Mouse (Mus musculus): Measurements from ENCODE around the gene Jun. TPM values are rescaled to one million over a fixed set of nuclear protein-coding genes. Genes with fewer than 3 reads are reported as not detected.
A peak's percentile ranks its signal among the peaks of the same experiment; 100 is the strongest.

Gene Jun
- 47.1 and 53.6 TPM in 2 replicates for polyA plus RNA-seq (2014; fragmentation: Nextera tagmentation; extraction: Ambion mirVana)

DNA sequence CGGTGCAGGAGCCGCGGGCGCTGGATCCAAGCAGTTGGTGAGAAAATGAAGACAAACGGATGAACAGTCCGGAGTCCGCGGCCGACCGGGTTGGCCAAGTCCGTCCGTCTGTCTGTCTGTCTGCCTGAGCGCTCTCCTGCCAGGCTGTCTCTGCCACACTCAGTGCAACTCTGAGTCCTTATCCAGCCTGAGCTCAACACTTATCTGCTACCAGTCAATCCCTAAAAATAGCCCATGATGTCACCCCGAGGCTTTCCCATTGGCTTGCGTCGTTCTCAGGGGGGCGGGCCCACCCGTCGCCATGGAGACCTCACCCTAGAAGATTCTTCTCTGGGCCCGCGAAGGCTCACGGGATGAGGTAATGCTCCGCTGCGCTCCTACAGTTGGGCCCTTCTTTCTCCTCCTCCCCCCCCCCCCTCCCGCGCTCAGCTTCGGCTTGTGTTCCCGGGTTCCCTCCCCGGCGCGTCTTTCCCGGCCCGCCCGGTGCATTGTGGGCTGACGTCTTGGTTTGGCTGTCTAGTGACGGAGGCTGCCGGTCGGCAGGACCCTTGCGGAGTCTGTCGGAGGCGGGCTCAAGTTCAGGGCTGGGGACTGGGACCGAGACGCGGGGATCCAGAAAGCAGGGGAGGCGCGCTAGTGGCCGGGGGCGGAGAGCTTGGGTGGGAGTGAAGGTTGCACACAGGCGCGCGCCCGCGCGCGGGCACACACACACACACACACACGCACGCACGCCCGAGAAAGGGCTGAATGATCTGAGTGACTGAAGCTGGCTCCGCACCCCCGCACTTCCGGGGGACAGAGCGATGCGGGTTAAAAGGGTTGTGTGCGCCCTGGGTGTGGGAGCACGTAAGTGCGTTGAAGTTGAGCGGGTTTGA, at the start of gene Jun:
TSS of gene Jun (minus strand) at position 198 of the 875 bp plus-strand sequence.
- peak; percentile 91 for ATAC-seq (ENCODE audit: low read depth)
- Histone ChIP-seq H3K36me3 (ENCODE audit: control insufficient read depth, insufficient read depth, low read length) (no peaks in the 10 kb centered on the region), H3K4me3 (ENCODE audit: low read depth, low read length) (peak within 1 kb of the TSS; percentile 80), H3K4me2 (ENCODE audit: low read depth, low read length) (peak within 1 kb of the TSS; percentile 90), H3K9me3 (ENCODE audit: control insufficient read depth, low read length) (no peaks in the 10 kb centered on the region), H3K27me3 (replicated peaks; ENCODE audit: control insufficient read depth, insufficient read depth, low read length) (no peaks in the 10 kb centered on the region), H3K4me1 (ENCODE audit: control insufficient read depth, insufficient read depth, low read length) (peaks cover 11% of the 10 kb centered on the region), H3K9ac (ENCODE audit: low read depth, low read length) (peak within 1 kb of the TSS; percentile 94), H3K27ac (replicated peaks; ENCODE audit: low read depth, low read length) (peak within 1 kb of the TSS; percentile 99)
- under 1% methylated on average over 55 of the region's 68 CpGs for WGBS
- DNase-seq (ENCODE audit: low spot score), result peak; percentile 100

DNA sequence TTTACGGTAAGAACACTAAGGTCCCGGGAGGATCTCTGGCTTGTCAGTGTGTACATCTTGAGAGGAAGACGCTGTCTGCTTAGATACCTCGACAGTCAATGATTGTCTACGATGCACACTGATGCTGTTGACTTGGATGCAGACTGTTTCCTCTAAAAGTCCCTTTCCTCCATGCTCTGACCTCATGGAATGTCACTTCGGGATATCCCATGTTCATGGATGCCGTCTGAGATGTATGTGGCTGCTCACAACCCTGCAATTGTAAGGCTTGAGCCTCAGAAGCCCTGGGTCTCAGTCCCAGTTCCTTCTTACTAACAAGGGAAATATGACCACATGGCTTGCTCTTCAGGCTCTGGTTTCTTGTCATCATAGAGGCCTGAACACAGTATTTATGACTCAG, 49.7 kb upstream of the Jun start:
- Histone ChIP-seq H3K9ac (ENCODE audit: low read depth, low read length) (no peak overlapping the region), H3K27me3 (replicated peaks; ENCODE audit: control insufficient read depth, insufficient read depth, low read length) (no peaks in the 10 kb centered on the region), H3K9me3 (ENCODE audit: control insufficient read depth, low read length) (peaks cover 8% of the 10 kb centered on the region; the same call in 1 of the 2 replicates), H3K36me3 (ENCODE audit: control insufficient read depth, insufficient read depth, low read length) (no peaks in the 10 kb centered on the region), H3K4me1 (ENCODE audit: control insufficient read depth, insufficient read depth, low read length) (peaks cover 23% of the 10 kb centered on the region; the same call in 1 of the 2 replicates), H3K27ac (replicated peaks; ENCODE audit: low read depth, low read length) (no peak overlapping the region), H3K4me2 (ENCODE audit: low read depth, low read length) (no peak overlapping the region), H3K4me3 (ENCODE audit: low read depth, low read length) (no peak overlapping the region)
- ATAC-seq (ENCODE audit: low read depth), result no peak
- WGBS, result 93% methylated on average over 7 of the region's 7 CpGs
- no peak for DNase-seq (ENCODE audit: low spot score)

DNA sequence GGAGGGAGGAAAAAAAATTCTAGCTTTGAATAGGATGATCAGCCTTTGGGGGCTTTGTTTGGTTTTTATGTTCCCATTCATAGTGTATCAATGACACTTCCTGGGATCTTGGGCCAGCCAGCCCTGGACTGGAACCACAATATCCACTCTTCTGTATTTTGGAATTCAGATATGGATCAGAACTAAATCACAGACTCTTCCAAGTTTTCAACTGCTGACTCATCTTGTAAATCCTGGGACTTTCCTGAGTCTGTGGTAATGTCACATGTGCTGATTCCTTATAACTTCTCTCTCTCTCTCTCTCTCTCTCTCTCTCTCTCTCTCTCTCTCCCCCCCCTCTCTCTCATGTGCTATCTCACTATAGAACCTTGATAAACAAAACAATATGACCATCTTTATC, 48.7 kb upstream of the Jun start:
- DNase-seq (ENCODE audit: low spot score) (no peak), ATAC-seq (ENCODE audit: low read depth) (no peak)
- H3K9ac ChIP-seq (ENCODE audit: low read depth, low read length), result no peak overlapping the region
- no peak overlapping the region for H3K4me2 ChIP-seq (ENCODE audit: low read depth, low read length)
- no peak overlapping the region for H3K27ac ChIP-seq (replicated peaks; ENCODE audit: low read depth, low read length)
- H3K36me3 ChIP-seq (ENCODE audit: control insufficient read depth, insufficient read depth, low read length), result no peaks in the 10 kb centered on the region
- no peak overlapping the region for H3K4me3 ChIP-seq (ENCODE audit: low read depth, low read length)
- peaks cover 17% of the 10 kb centered on the region; the same call in 1 of the 2 replicates for H3K4me1 ChIP-seq (ENCODE audit: control insufficient read depth, insufficient read depth, low read length)
- peaks cover 8% of the 10 kb centered on the region; the same call in 1 of the 2 replicates for H3K9me3 ChIP-seq (ENCODE audit: control insufficient read depth, low read length)
- H3K27me3 ChIP-seq (replicated peaks; ENCODE audit: control insufficient read depth, insufficient read depth, low read length), result no peaks in the 10 kb centered on the region

GRCm38 (mm10) chr4:95099373-95099772, 47.4 kb upstream of the Jun start:
- Histone ChIP-seq H3K4me1 (ENCODE audit: control insufficient read depth, insufficient read depth, low read length) (peaks cover 12% of the 10 kb centered on the region; the same call in 1 of the 2 replicates), H3K27me3 (replicated peaks; ENCODE audit: control insufficient read depth, insufficient read depth, low read length) (no peaks in the 10 kb centered on the region), H3K4me2 (ENCODE audit: low read depth, low read length) (no peak overlapping the region), H3K4me3 (ENCODE audit: low read depth, low read length) (no peak overlapping the region), H3K9ac (ENCODE audit: low read depth, low read length) (no peak overlapping the region), H3K9me3 (ENCODE audit: control insufficient read depth, low read length) (peaks cover 8% of the 10 kb centered on the region; the same call in 1 of the 2 replicates), H3K36me3 (ENCODE audit: control insufficient read depth, insufficient read depth, low read length) (no peaks in the 10 kb centered on the region), H3K27ac (replicated peaks; ENCODE audit: low read depth, low read length) (no peak overlapping the region)
- 63% methylated on average over 7 of the region's 7 CpGs for WGBS
- DNase-seq (ENCODE audit: low spot score) (no peak), ATAC-seq (ENCODE audit: low read depth) (no peak)

DNA sequence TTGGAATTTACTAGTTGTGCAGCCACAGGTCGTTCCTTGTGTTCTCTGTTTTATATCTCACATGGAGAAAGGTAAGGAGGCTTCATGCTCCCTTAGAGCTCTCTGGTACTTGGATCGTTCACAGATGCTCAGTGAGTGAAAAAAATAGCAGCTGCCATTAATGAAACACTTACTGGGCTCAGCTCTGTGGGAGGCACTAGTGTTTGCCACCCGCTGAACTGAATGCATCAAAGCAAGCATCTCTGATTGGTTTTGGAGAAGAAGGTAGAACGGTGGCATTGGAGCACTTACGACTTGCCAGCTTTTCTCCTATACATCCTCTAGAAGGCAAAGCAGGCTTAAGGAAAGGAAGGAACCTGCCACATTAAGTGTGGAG, 46.7 kb upstream of the Jun start:
- DNase-seq (ENCODE audit: low spot score) (no peak), ATAC-seq (ENCODE audit: low read depth) (no peak)
- no peaks in the 10 kb centered on the region for H3K36me3 ChIP-seq (ENCODE audit: control insufficient read depth, insufficient read depth, low read length)
- H3K9me3 ChIP-seq (ENCODE audit: control insufficient read depth, low read length), result peaks cover 8% of the 10 kb centered on the region; the same call in 1 of the 2 replicates
- 43% methylated on average over 5 of the region's 5 CpGs for WGBS
- peaks cover 14% of the 10 kb centered on the region; the same call in 1 of the 2 replicates for H3K4me1 ChIP-seq (ENCODE audit: control insufficient read depth, insufficient read depth, low read length)
- H3K9ac ChIP-seq (ENCODE audit: low read depth, low read length), result no peak overlapping the region
- H3K4me2 ChIP-seq (ENCODE audit: low read depth, low read length), result no peak overlapping the region
- no peak overlapping the region; the same call in 1 of the 2 replicates for H3K27ac ChIP-seq (replicated peaks; ENCODE audit: low read depth, low read length)
- no peaks in the 10 kb centered on the region for H3K27me3 ChIP-seq (replicated peaks; ENCODE audit: control insufficient read depth, insufficient read depth, low read length)
- no peak overlapping the region for H3K4me3 ChIP-seq (ENCODE audit: low read depth, low read length)

GRCm38 (mm10) chr4:95097942-95098721, 46.1 kb upstream of the Jun start:
- DNase-seq (ENCODE audit: low spot score) (peak; percentile 60), ATAC-seq (ENCODE audit: low read depth) (no peak)
- no peak overlapping the region for H3K9ac ChIP-seq (ENCODE audit: low read depth, low read length)
- no peaks in the 10 kb centered on the region for H3K36me3 ChIP-seq (ENCODE audit: control insufficient read depth, insufficient read depth, low read length)
- no peak overlapping the region for H3K4me2 ChIP-seq (ENCODE audit: low read depth, low read length)
- H3K4me1 ChIP-seq (ENCODE audit: control insufficient read depth, insufficient read depth, low read length), result peaks cover 20% of the 10 kb centered on the region; the same call in 1 of the 2 replicates
- no peak overlapping the region for H3K4me3 ChIP-seq (ENCODE audit: low read depth, low read length)
- H3K27me3 ChIP-seq (replicated peaks; ENCODE audit: control insufficient read depth, insufficient read depth, low read length), result no peaks in the 10 kb centered on the region
- H3K9me3 ChIP-seq (ENCODE audit: control insufficient read depth, low read length), result peaks cover 8% of the 10 kb centered on the region; the same call in 1 of the 2 replicates
- no peak overlapping the region; the same call in 1 of the 2 replicates for H3K27ac ChIP-seq (replicated peaks; ENCODE audit: low read depth, low read length)
- 28% methylated on average over 10 of the region's 10 CpGs for WGBS

- DNase-seq (ENCODE audit: low spot score) (no peak), ATAC-seq (ENCODE audit: low read depth) (no peak)
- 55% methylated on average over 2 of the region's 2 CpGs for WGBS
- H3K27me3 ChIP-seq (replicated peaks; ENCODE audit: control insufficient read depth, insufficient read depth, low read length), result no peaks in the 10 kb centered on the region
- H3K9ac ChIP-seq (ENCODE audit: low read depth, low read length), result no peak overlapping the region
- H3K36me3 ChIP-seq (ENCODE audit: control insufficient read depth, insufficient read depth, low read length), result no peaks in the 10 kb centered on the region
- H3K27ac ChIP-seq (replicated peaks; ENCODE audit: low read depth, low read length), result no peak overlapping the region
- H3K4me3 ChIP-seq (ENCODE audit: low read depth, low read length), result no peak overlapping the region
- peaks cover 4% of the 10 kb centered on the region; the same call in 1 of the 2 replicates for H3K9me3 ChIP-seq (ENCODE audit: control insufficient read depth, low read length)
- peaks cover 21% of the 10 kb centered on the region; the same call in 1 of the 2 replicates for H3K4me1 ChIP-seq (ENCODE audit: control insufficient read depth, insufficient read depth, low read length)
- H3K4me2 ChIP-seq (ENCODE audit: low read depth, low read length), result no peak overlapping the region
Observed at GRCm38 (mm10) chr4:95096731-95097130, 44.7 kb upstream of the Jun start.

DNA sequence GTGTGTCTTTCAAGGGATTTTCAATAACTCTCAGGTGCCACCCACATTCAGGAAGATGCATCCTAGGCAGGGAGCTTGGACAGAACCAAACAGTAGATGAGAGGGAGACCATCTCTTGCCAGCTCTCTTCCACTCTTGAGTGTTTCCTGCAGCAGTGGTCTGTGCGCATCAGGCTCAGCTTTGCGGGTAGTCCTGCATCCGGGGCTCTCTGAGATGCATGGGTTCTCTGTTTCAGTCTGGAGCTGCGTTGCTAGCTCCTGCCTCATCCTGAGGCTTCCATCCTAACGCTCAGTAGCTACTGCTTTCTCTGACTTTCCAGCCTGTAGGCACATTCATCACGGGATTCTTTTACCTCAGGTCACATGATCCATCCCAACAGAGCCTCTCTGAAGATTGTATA, 43.9 kb upstream of the Jun start:
- Histone ChIP-seq H3K27ac (replicated peaks; ENCODE audit: low read depth, low read length) (no peak overlapping the region), H3K4me3 (ENCODE audit: low read depth, low read length) (no peak overlapping the region), H3K4me2 (ENCODE audit: low read depth, low read length) (no peak overlapping the region), H3K9me3 (ENCODE audit: control insufficient read depth, low read length) (no peaks in the 10 kb centered on the region), H3K36me3 (ENCODE audit: control insufficient read depth, insufficient read depth, low read length) (no peaks in the 10 kb centered on the region), H3K4me1 (ENCODE audit: control insufficient read depth, insufficient read depth, low read length) (peaks cover 21% of the 10 kb centered on the region; the same call in 1 of the 2 replicates), H3K9ac (ENCODE audit: low read depth, low read length) (no peak overlapping the region), H3K27me3 (replicated peaks; ENCODE audit: control insufficient read depth, insufficient read depth, low read length) (no peaks in the 10 kb centered on the region)
- 77% methylated on average over 6 of the region's 6 CpGs for WGBS
- no peak for ATAC-seq (ENCODE audit: low read depth)
- DNase-seq (ENCODE audit: low spot score), result no peak

Measured in embryonic facial prominence, embryonic 14.5 days (tissue).